Mouse (Mus musculus) small intestine, adult 2 months (tissue): ENCODE measurements around the gene Dio1. TPM values are rescaled to one million over a fixed set of nuclear protein-coding genes. Genes with fewer than 3 reads are reported as not detected.

Experiments
- H3K27ac ChIP-seq: fragments of 200-500 bp; 2 replicates; pipeline ENCODE4 v1.5.1; 2012; ENCODE audit warnings: low read depth, low read length, control low read depth, inconsistent platforms; ENCODE audit not compliant: insufficient read depth
- H3K27me3 ChIP-seq: fragments of 200-500 bp; 2 replicates; pipeline ENCODE4 v1.6.1; 2012; ENCODE audit warnings: mild to moderate bottlenecking, moderate library complexity, low read length, inconsistent platforms; ENCODE audit not compliant: control insufficient read depth, insufficient read depth
- H3K36me3 ChIP-seq: fragments of 200-500 bp; 2 replicates; pipeline ENCODE4 v1.6.1; 2012; ENCODE audit warnings: mild to moderate bottlenecking, low read length, control low read depth, inconsistent platforms; ENCODE audit not compliant: control insufficient read depth, insufficient read depth
- H3K4me1 ChIP-seq: fragments of 200-500 bp; 2 replicates; pipeline ENCODE4 v1.6.1; 2012; ENCODE audit warnings: low read length, inconsistent platforms, mixed read lengths; ENCODE audit not compliant: control insufficient read depth, insufficient read depth, insufficient read length
- H3K4me3 ChIP-seq: fragments of 200-500 bp; 2 replicates; pipeline ENCODE4 v1.5.1; 2012; ENCODE audit warnings: low read depth, mild to moderate bottlenecking, control low read depth, inconsistent platforms, low read length, moderate library complexity
- CTCF ChIP-seq: fragments of 200-500 bp; IDR thresholded peaks from 2 replicates; pipeline ENCODE4 v1.5.1; 2012; ENCODE audit warnings: low read depth, mild to moderate bottlenecking, control low read depth, inconsistent platforms, low read length, moderate library complexity, mixed read lengths; ENCODE audit not compliant: insufficient replicate concordance, insufficient read length; ENCODE audit errors: extremely low read depth
- POLR2A ChIP-seq: fragments of 200-500 bp; IDR thresholded peaks from 2 replicates; pipeline ENCODE4 v1.6.1; 2012; ENCODE audit warnings: low read depth, mild to moderate bottlenecking, control low read depth, inconsistent platforms, low read length, moderate library complexity
- WGBS: fragments of 180-500 bp; shearing (Covaris S2); methylation state at CpG from one replicate; pipeline ENCODE4 v1.1.7; 2018; 5-methylcytosine and 5-hydroxymethylcytosine counted together
- polyA plus RNA-seq: library from polyadenylated mRNA; depleted of rRNA; stranded (reverse); fragments of >200 nt; gene quantifications from 2 replicates; pipeline ENCODE4 v1.2.3, GENCODE M21; 2012; rRNA removed

Gene Dio1
- 18.6 and 73.4 TPM in 2 replicates for polyA plus RNA-seq

DNA sequence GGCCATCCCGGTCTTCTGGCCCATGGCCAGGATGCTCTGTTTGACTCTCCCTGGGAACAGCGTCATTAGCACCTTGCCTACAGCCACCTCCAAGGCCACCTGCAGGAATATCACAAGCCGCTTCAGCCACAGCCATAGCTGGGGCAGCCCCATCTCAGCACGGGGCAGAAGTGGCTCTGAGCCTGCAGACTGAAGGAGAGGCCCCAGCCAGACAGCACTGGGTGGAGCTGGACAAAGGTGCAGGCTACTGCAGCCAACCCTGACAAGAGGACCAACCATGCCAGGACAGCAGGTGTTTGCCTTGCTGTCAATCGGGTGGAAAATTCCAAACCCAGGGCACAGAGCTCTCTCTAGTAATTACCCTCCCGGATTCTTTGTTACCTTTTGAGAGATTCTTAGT lies at the start of gene Dio1:
Gene Dio1, minus strand, starts transcription at position 204 of the 400 bp plus-strand sequence.
- H3K4me3 ChIP-seq = peak within 1 kb of the TSS; percentile 67
- 22% methylated on average over 6 of the region's 6 CpGs for WGBS

DNA sequence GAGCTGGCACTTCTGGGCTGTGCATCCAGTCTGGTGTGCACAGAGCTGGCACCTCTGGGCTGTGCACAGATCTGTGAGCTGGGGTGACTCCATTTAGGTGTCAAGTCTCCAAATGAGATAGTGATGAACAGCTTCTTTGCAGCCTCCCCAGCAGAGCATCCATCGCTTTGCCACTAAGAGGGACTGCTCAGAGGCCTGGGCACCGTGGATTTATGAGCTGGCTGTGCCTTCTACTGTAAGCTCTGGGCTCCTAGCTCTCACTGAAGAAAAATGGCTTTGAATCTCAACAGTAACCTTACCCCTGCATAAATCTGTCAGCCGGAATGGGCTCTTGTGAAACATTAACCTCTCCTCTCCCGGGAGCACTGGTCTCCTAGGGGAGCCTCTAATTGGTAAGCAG lies 47.6 kb upstream of the Dio1 start:
- no peak for TF ChIP-seq POLR2A
- TF ChIP-seq CTCF = no peak
- Histone ChIP-seq H3K4me1 (no peaks in the 10 kb centered on the region), H3K27ac (no peak overlapping the region), H3K27me3 (no peaks in the 10 kb centered on the region), H3K4me3 (no peak overlapping the region), H3K36me3 (peaks cover 35% of the 10 kb centered on the region)
- 63% methylated on average over 4 of the region's 4 CpGs for WGBS

More for the DNA sequence above, at the start of gene Dio1:
- no peak for TF ChIP-seq CTCF
- TF ChIP-seq POLR2A = peak; percentile 54; the same call in 1 of the 2 replicates
- H3K27me3 ChIP-seq = no peaks in the 10 kb centered on the region
- H3K36me3 ChIP-seq = no peaks in the 10 kb centered on the region
- H3K4me1 ChIP-seq = peaks cover 19% of the 10 kb centered on the region; the same call in 1 of the 2 replicates
- H3K27ac ChIP-seq = peak within 1 kb of the TSS; percentile 27; the same call in 1 of the 2 replicates

GRCm38 (mm10) chr4:107354126-107354525 lies 47.2 kb upstream of the Dio1 start:
- H3K4me1 ChIP-seq = no peaks in the 10 kb centered on the region
- no peak overlapping the region for H3K4me3 ChIP-seq
- peaks cover 34% of the 10 kb centered on the region for H3K36me3 ChIP-seq
- no peaks in the 10 kb centered on the region for H3K27me3 ChIP-seq
- TF ChIP-seq POLR2A (no peak), CTCF (no peak)
- H3K27ac ChIP-seq = no peak overlapping the region
- 87% methylated on average over 5 of the region's 5 CpGs for WGBS

GRCm38 (mm10) chr4:107353612-107354011 lies 46.6 kb upstream of the Dio1 start:
- Histone ChIP-seq H3K4me1 (no peaks in the 10 kb centered on the region), H3K27me3 (no peaks in the 10 kb centered on the region), H3K4me3 (no peak overlapping the region), H3K27ac (no peak overlapping the region), H3K36me3 (peaks cover 34% of the 10 kb centered on the region)
- WGBS = 83% methylated on average over 3 of the region's 3 CpGs
- TF ChIP-seq POLR2A (no peak), CTCF (no peak)

DNA sequence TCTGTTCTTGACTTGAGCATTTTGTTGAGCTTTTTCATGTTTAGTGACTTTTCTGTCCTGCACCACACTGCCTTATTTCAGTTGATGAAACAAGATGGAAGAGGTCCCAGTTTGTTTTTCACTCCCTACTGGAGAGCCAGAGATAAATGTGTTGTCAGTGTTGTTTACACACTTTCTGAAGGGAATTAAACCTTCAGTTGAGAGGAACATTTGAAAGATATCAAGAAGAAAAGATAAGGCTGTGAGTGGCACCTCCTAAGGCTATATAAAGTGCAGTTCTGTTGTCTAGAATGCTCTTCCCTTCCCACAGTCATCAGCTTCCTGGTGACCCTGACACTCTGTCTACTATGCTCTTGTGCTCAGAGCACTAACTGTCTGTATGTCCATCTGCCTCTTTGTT lies 44.4 kb upstream of the Dio1 start:
- Histone ChIP-seq H3K27me3 (no peaks in the 10 kb centered on the region), H3K27ac (no peak overlapping the region), H3K4me1 (no peaks in the 10 kb centered on the region), H3K4me3 (no peak overlapping the region), H3K36me3 (peaks cover 42% of the 10 kb centered on the region)
- TF ChIP-seq POLR2A (no peak), CTCF (no peak)

- no peaks in the 10 kb centered on the region for H3K27me3 ChIP-seq
- H3K4me1 ChIP-seq = no peaks in the 10 kb centered on the region
- no peak for TF ChIP-seq POLR2A
- TF ChIP-seq CTCF = peak; percentile 30; the same call in 1 of the 2 replicates
- no peak overlapping the region for H3K27ac ChIP-seq
- H3K4me3 ChIP-seq = no peak overlapping the region
- H3K36me3 ChIP-seq = peaks cover 50% of the 10 kb centered on the region
- WGBS = 60% methylated on average over 8 of the region's 8 CpGs
These were observed 42.5 kb upstream of the Dio1 start for GRCm38 (mm10) chr4:107349311-107350008.

- WGBS = 83% methylated on average over 20 of the region's 20 CpGs
These were observed 41.8 kb upstream of the Dio1 start for GRCm38 (mm10) chr4:107348529-107349310.

More at GRCm38 (mm10) chr4:107348529-107349310, 41.8 kb upstream of the Dio1 start:
- H3K27ac ChIP-seq = no peak overlapping the region
- no peaks in the 10 kb centered on the region for H3K4me1 ChIP-seq
- TF ChIP-seq CTCF = no peak
- TF ChIP-seq POLR2A = no peak
- H3K27me3 ChIP-seq = no peaks in the 10 kb centered on the region
- peaks cover 52% of the 10 kb centered on the region for H3K36me3 ChIP-seq
- no peak overlapping the region for H3K4me3 ChIP-seq
